Mouse (Mus musculus): ENCODE results near the gene Abca4.
"Not testable (repeated sequence)": the region's sequence is repeated elsewhere in the genome, so short reads cannot be mapped to it uniquely, and the experiment has no call there.

Abca4 gene

GRCm38 (mm10) chr3:122210846-122211245 is 166.6 kb downstream of the Abca4 start:
- no peak for DNase-seq (ENCODE audit: low spot score in 2 of 2)

GRCm38 (mm10) chr3:122211446-122212125 is 167.3 kb downstream of the Abca4 start:
- no peak for DNase-seq (ENCODE audit: low spot score in 2 of 2)

DNA sequence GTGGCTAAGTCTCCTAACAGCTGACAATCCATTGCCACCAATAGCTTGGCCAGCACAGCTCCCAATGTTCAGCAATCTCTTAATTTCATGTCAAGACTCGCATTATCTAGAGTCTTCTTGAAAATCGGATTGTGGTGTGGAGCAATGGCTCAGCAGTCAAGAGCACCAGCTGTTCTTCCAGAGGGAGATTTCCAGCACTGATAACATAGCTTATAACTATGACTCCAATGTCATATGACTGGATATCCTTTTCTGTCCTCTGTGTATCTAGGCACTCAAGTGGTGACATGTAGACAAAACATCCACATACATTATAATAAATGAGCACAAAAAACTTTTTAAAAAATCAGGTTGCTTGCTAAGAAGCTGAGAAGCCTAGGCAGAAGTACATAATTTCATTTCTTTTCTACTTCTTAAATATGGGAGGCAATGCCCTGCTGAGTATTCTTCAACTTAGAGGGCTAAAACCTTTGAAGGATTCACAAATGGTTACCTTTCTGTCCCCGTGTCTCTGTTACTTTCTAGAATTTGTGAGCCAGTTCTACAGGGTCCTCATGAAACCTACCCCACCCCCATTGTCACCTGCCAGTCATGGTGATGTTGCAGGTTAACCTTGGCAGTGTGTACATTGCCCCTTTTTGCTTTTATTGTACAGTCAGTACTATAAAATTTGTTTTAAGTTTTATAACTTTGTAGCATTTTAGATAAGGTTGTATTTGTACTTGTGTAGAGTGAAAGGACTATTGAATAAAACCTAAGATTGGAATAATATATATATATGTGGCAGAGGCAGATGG is 177.2 kb downstream of the Abca4 start:
- no peak for DNase-seq (ENCODE audit: low spot score in 2 of 2)

DNA sequence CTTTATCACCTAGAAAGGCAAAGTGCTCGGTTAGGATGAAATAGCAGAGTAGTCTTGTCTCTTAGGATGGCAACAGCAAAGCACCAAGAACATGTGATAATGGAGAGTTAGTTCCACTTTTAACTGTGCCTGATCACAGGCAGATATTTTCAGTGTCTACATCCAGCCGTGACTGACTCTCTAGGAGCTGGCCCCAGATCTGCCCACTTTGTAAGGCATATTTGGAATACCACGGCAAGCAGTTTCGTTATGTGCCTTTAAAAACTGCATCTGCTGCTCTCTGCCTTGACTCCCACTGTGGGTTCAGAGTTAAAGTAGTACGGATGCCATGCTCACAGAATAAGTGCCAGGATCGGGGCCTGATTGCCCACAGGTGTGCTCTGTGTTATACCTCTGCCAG is 182.7 kb downstream of the Abca4 start:
- not testable (repeated sequence) for DNase-seq (ENCODE audit: low spot score in 2 of 2)
